Mouse (Mus musculus) embryonic fibroblast, embryonic 13.5 days (primary cell): ENCODE results near the gene Brix1.

ENCODE experiments used
- CTCF ChIP-seq: IDR thresholded peaks from 2 replicates; pipeline ENCODE4 v1.5.1; 2011; ENCODE audit warnings: mild to moderate bottlenecking, control low read depth, low read length, moderate library complexity, borderline replicate concordance; ENCODE audit not compliant: insufficient read depth
- POLR2A ChIP-seq: IDR thresholded peaks from 2 replicates; pipeline ENCODE4 v1.6.1; 2011; ENCODE audit warnings: low read depth, mild to moderate bottlenecking, control low read depth, low read length, moderate library complexity

DNA sequence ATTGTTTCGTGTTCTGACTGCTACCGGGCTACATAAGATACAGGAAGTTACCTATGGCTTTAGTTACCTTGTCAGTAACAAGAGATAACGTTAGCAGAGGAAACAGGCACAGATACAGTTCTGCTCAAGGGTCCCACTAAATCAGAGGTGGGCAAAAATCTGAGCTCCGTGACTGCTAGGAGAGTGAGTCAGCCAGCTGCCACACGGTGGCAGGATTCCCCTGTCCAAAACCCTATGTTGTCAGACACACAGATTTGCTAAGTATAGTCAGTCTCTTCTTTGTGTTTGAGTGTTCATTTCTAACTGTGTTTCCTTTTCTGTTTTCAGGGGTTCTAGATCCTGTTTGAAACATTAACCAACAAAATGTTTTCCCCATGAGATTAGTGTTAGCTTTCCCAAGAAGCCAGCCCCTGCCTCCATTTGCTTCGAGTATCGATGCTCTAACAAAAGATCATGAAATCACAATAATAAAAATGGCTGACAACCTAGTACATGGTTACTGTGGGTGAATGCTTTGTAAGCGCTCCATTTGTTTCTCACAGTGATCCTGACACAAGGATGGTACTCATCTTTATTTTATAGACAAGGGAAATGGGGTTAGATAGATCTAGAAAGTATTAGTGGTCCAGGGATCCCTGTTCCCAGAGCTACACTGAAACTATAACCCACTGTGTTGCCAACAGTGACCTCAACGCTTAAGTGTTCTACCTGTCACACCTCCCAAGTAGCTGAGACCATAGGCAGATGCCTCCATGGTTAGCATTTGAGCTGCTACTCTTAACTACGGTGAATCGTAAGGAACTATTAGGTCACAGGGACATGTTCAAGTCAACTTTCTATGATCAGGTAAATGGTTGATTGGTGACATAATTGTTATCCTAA is 15.3 kb upstream of the Brix1 start:
- TF ChIP-seq CTCF (peak; percentile 70), POLR2A (no peak)
